Mouse (Mus musculus) thymus, adult 2 months (tissue): ENCODE results near the gene Eif6.

Source experiments
- CTCF ChIP-seq: fragments of 200-500 bp; IDR thresholded peaks from 2 replicates; pipeline ENCODE4 v1.5.1; 2012; ENCODE audit warnings: mild to moderate bottlenecking, control low read depth, low read length, moderate library complexity, borderline replicate concordance; ENCODE audit not compliant: control insufficient read depth, poor library complexity, insufficient read depth; ENCODE audit errors: extremely low read depth
- POLR2A ChIP-seq: fragments of 200-500 bp; IDR thresholded peaks from 2 replicates; pipeline ENCODE4 v1.6.1; 2012; ENCODE audit warnings: mild to moderate bottlenecking, low read length, control low read depth, moderate library complexity; ENCODE audit not compliant: control insufficient read depth, poor library complexity, insufficient read depth; ENCODE audit errors: extremely low read depth

DNA sequence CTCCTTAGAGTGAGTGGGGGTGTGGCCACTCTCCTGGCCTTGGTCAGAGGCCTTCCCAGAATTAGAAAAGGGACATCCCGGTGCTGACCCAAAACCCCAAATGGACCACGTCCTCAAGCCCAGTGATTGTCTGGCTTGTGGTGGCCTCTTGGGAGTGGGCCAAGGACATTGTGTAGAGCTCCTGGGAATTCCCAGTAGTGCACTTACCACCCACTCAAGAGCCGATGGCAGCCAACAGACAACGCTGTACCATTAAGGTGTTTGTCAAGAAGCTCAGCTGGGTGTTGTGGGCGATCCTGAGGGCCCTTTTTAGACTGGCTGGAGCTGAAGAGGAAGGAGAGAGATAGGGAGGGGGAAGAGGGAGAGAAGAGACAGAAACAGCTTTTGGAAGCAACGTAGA is 42.2 kb downstream of the Eif6 start:
- no peak for TF ChIP-seq CTCF
- TF ChIP-seq POLR2A, result no peak
